Mouse (Mus musculus) heart, postnatal 10 days (tissue): ENCODE results near the gene Kcnf1. TPM values are rescaled to one million over a fixed set of nuclear protein-coding genes. Genes with fewer than 3 reads are reported as not detected.

Experiments used
- DNase-seq, 2 experiments: peaks; one replicate each; pipeline ENCODE4 v3.0.0; 2021
- intact Hi-C: fragments of 180-260 bp; cut with DNase I; formaldehyde crosslinking; loops from one replicate; pipeline ENCODE4 v1.15.1; 2025
- total RNA-seq, 2 experiments: library from RNA; stranded (reverse); gene quantifications; 2 replicates each; pipeline ENCODE4 v1.2.3; 2021

Gene Kcnf1
- total RNA-seq: not detected

- intact Hi-C loops: loop anchor here (10.0 kb wide), 1 partner anchor 142 kb away; no protein-coding TSS in a partner anchor
- DNase-seq: no peak
Measured at GRCm38 (mm10) chr12:17176757-17177092, at the start of gene Kcnf1. Kcnf1 (minus strand) TSS chr12:17176888.

GRCm38 (mm10) chr12:17225012-17225411 lies 48.3 kb upstream of the Kcnf1 start:
- DNase-seq: peak; percentile 13 to 23
- intact Hi-C loops: loop anchor here (10.0 kb wide), 1 partner anchor 190 kb away; no protein-coding TSS in a partner anchor

- DNase-seq: no peak
- intact Hi-C loops: loop anchor here (10.0 kb wide), 1 partner anchor 188 kb away; no protein-coding TSS in a partner anchor
Measured at GRCm38 (mm10) chr12:17223050-17223449, 46.4 kb upstream of the Kcnf1 start.

- intact Hi-C loops: loop anchor here (10.0 kb wide), 1 partner anchor 187 kb away; no protein-coding TSS in a partner anchor
- DNase-seq: peak in 1 of 2 experiments; percentile 20
Measured at GRCm38 (mm10) chr12:17221891-17222428, 45.3 kb upstream of the Kcnf1 start.

GRCm38 (mm10) chr12:17220631-17221030 lies 43.9 kb upstream of the Kcnf1 start:
- DNase-seq: no peak
- intact Hi-C loops: loop anchor here (10.0 kb wide), 1 partner anchor 186 kb away; no protein-coding TSS in a partner anchor

- intact Hi-C loops: no loop called here
- no peak for DNase-seq
Measured at GRCm38 (mm10) chr12:17219107-17219506, 42.4 kb upstream of the Kcnf1 start.

- DNase-seq: no peak
- intact Hi-C loops: no loop called here
Measured at GRCm38 (mm10) chr12:17218390-17218789, 41.7 kb upstream of the Kcnf1 start.

- no peak for DNase-seq
- intact Hi-C loops: no loop called here
Measured at GRCm38 (mm10) chr12:17215751-17216150, 39.1 kb upstream of the Kcnf1 start.

- no peak for DNase-seq
- intact Hi-C loops: no loop called here
Measured at GRCm38 (mm10) chr12:17202492-17203322, 26.0 kb upstream of the Kcnf1 start.

GRCm38 (mm10) chr12:17198621-17199020 lies 21.9 kb upstream of the Kcnf1 start:
- intact Hi-C loops: no loop called here
- DNase-seq: no peak

GRCm38 (mm10) chr12:17194140-17194539 lies 17.5 kb upstream of the Kcnf1 start:
- intact Hi-C loops: no loop called here
- DNase-seq: no peak

GRCm38 (mm10) chr12:17193311-17193710 lies 16.6 kb upstream of the Kcnf1 start:
- intact Hi-C loops: no loop called here
- DNase-seq: no peak

GRCm38 (mm10) chr12:17192887-17193286 lies 16.2 kb upstream of the Kcnf1 start:
- intact Hi-C loops: no loop called here
- no peak for DNase-seq

GRCm38 (mm10) chr12:17184303-17184775 lies 7.7 kb upstream of the Kcnf1 start:
- peak; percentile 63 to 64 for DNase-seq
- intact Hi-C loops: no loop called here

GRCm38 (mm10) chr12:17183788-17184187 lies 7.1 kb upstream of the Kcnf1 start:
- intact Hi-C loops: no loop called here
- no peak for DNase-seq

- intact Hi-C loops: loop anchor here (10.0 kb wide), 1 partner anchor 141 kb away; no protein-coding TSS in a partner anchor
- DNase-seq: peak; percentile 17 to 34
Measured at GRCm38 (mm10) chr12:17176041-17176756, 489 bp downstream of the Kcnf1 start.

- DNase-seq: peak; percentile 1 to 5
- intact Hi-C loops: loop anchor here (10.0 kb wide), 1 partner anchor 141 kb away; no protein-coding TSS in a partner anchor
Measured at GRCm38 (mm10) chr12:17175531-17175951, 1.1 kb downstream of the Kcnf1 start.

GRCm38 (mm10) chr12:17175124-17175523 lies 1.6 kb downstream of the Kcnf1 start:
- no peak for DNase-seq
- intact Hi-C loops: loop anchor here (10.0 kb wide), 1 partner anchor 140 kb away; no protein-coding TSS in a partner anchor

- intact Hi-C loops: loop anchor here (10.0 kb wide), 1 partner anchor 140 kb away; no protein-coding TSS in a partner anchor
- no peak for DNase-seq
Measured at GRCm38 (mm10) chr12:17174134-17174893, 2.4 kb downstream of the Kcnf1 start.

GRCm38 (mm10) chr12:17170406-17170805 lies 6.3 kb downstream of the Kcnf1 start:
- DNase-seq: no peak
- intact Hi-C loops: loop anchor here (10.0 kb wide), 1 partner anchor 136 kb away; no protein-coding TSS in a partner anchor
